Mouse (Mus musculus) olfactory bulb, adult 2 months (tissue): ENCODE results near the gene Gemin7.

Experiments used
- CTCF ChIP-seq: fragments of 200-500 bp; IDR thresholded peaks from 2 replicates; pipeline ENCODE4 v1.5.1; 2012; ENCODE audit warnings: low read depth, mild to moderate bottlenecking, low read length, moderate library complexity; ENCODE audit not compliant: insufficient read depth
- POLR2A ChIP-seq: fragments of 200-500 bp; IDR thresholded peaks from 2 replicates; pipeline ENCODE4 v1.6.1; 2012; ENCODE audit warnings: mild to moderate bottlenecking, low read depth, low read length, moderate library complexity; ENCODE audit not compliant: insufficient read depth

GRCm38 (mm10) chr7:19589917-19590316, 12.5 kb upstream of the Gemin7 start:
- TF ChIP-seq CTCF (no peak), POLR2A (no peak)
